Mouse (Mus musculus) small intestine, adult 2 months (tissue): ENCODE data around the gene Rbbp7.

ENCODE experiments used
- CTCF ChIP-seq: fragments of 200-500 bp; IDR thresholded peaks from 2 replicates; pipeline ENCODE4 v1.5.1; 2012; ENCODE audit warnings: low read depth, mild to moderate bottlenecking, control low read depth, inconsistent platforms, low read length, moderate library complexity, mixed read lengths; ENCODE audit not compliant: insufficient replicate concordance, insufficient read length; ENCODE audit errors: extremely low read depth
- POLR2A ChIP-seq: fragments of 200-500 bp; IDR thresholded peaks from 2 replicates; pipeline ENCODE4 v1.6.1; 2012; ENCODE audit warnings: low read depth, mild to moderate bottlenecking, control low read depth, inconsistent platforms, low read length, moderate library complexity

GRCm38 (mm10) chrX:162759251-162760114 lies 719 bp upstream of the Rbbp7 start:
- TF ChIP-seq POLR2A (no peak), CTCF (no peak)
